Mouse (Mus musculus) thymus, adult 2 months (tissue): ENCODE measurements around the gene Cdipt.

Experiments used
- CTCF ChIP-seq: fragments of 200-500 bp; IDR thresholded peaks from 2 replicates; pipeline ENCODE4 v1.5.1; 2012; ENCODE audit warnings: mild to moderate bottlenecking, control low read depth, low read length, moderate library complexity, borderline replicate concordance; ENCODE audit not compliant: control insufficient read depth, poor library complexity, insufficient read depth; ENCODE audit errors: extremely low read depth
- POLR2A ChIP-seq: fragments of 200-500 bp; IDR thresholded peaks from 2 replicates; pipeline ENCODE4 v1.6.1; 2012; ENCODE audit warnings: mild to moderate bottlenecking, low read length, control low read depth, moderate library complexity; ENCODE audit not compliant: control insufficient read depth, poor library complexity, insufficient read depth; ENCODE audit errors: extremely low read depth

GRCm38 (mm10) chr7:126949793-126950646, 25.7 kb upstream of the Cdipt start, which contains the start of gene Sez6l2:
- TF ChIP-seq CTCF (no peak), POLR2A (no peak)
